Mouse (Mus musculus) forebrain, embryonic 15.5 days (tissue): ENCODE results near the gene Sept9. TPM values are rescaled to one million over a fixed set of nuclear protein-coding genes. Genes with fewer than 3 reads are reported as not detected.

ENCODE experiments used
- ATAC-seq: fragments of 200-750 bp; cut with Nextera tagmentation; replicated peaks from 2 replicates; pipeline ENCODE4 v1.8.0; 2017; ENCODE audit warnings: mild to moderate bottlenecking, moderate TSS enrichment, moderate library complexity
- H3K27ac ChIP-seq: fragments of 300-500 bp; sonication (generic); replicated peaks from 2 replicates; pipeline ENCODE4 v1.5.1; 2015; ENCODE audit warnings: mild to moderate bottlenecking, inconsistent platforms
- H3K27me3 ChIP-seq: fragments of 300-500 bp; sonication (generic); 2 replicates; pipeline ENCODE4 v1.6.1; 2015; ENCODE audit warnings: inconsistent platforms
- H3K36me3 ChIP-seq: fragments of 300-500 bp; sonication (generic); 2 replicates; pipeline ENCODE4 v1.6.1; 2015; ENCODE audit warnings: mild to moderate bottlenecking, inconsistent platforms
- H3K4me1 ChIP-seq: fragments of 300-500 bp; sonication (generic); 2 replicates; pipeline ENCODE4 v1.6.1; 2015; ENCODE audit warnings: inconsistent platforms
- H3K4me2 ChIP-seq: fragments of 300-500 bp; sonication (generic); replicated peaks from 2 replicates; pipeline ENCODE4 v1.6.1; 2015; ENCODE audit warnings: mild to moderate bottlenecking, inconsistent platforms
- H3K4me3 ChIP-seq: fragments of 300-500 bp; sonication (generic); 2 replicates; pipeline ENCODE4 v1.5.1; 2015; ENCODE audit warnings: mild to moderate bottlenecking, inconsistent platforms
- H3K9ac ChIP-seq: fragments of 300-500 bp; sonication (generic); replicated peaks from 2 replicates; pipeline ENCODE4 v1.6.1; 2015; ENCODE audit warnings: mild to moderate bottlenecking, inconsistent platforms
- H3K9me3 ChIP-seq: fragments of 300-500 bp; sonication (generic); 2 replicates; pipeline ENCODE4 v1.6.1; 2016; ENCODE audit warnings: inconsistent platforms
- WGBS: fragments of 180-500 bp; shearing (Covaris S2); methylation state at CpG from one replicate; pipeline ENCODE4 v1.1.7; 2015; ENCODE audit warnings: mixed read lengths; 5-methylcytosine and 5-hydroxymethylcytosine counted together
- polyA plus RNA-seq: library from polyadenylated mRNA; unstranded; fragments of >200 nt; fragmentation: Nextera tagmentation; extraction: Ambion mirVana; gene quantifications from 2 replicates; pipeline ENCODE4 v1.2.1, GENCODE M21; 2015

Gene Sept9
- polyA plus RNA-seq, 1 experiment from 2014 or later = 126 TPM

- H3K4me1 ChIP-seq = peaks cover 2% of the 10 kb centered on the region; the same call in 1 of the 2 replicates
- no peak overlapping the region for H3K27ac ChIP-seq
- H3K4me2 ChIP-seq = no peak overlapping the region
- H3K27me3 ChIP-seq = no peaks in the 10 kb centered on the region
- no peak overlapping the region for H3K4me3 ChIP-seq
- H3K9ac ChIP-seq = no peak overlapping the region
- ATAC-seq = no peak
- 90% methylated on average over 10 of the region's 10 CpGs for WGBS
- no peaks in the 10 kb centered on the region for H3K36me3 ChIP-seq
- H3K9me3 ChIP-seq = no peaks in the 10 kb centered on the region
Measured at GRCm38 (mm10) chr11:117242339-117243084, 43.1 kb downstream of the Sept9 start.

- Histone ChIP-seq H3K9me3 (no peaks in the 10 kb centered on the region), H3K4me1 (peaks cover 7% of the 10 kb centered on the region), H3K9ac (no peak overlapping the region), H3K36me3 (no peaks in the 10 kb centered on the region), H3K27me3 (no peaks in the 10 kb centered on the region), H3K27ac (no peak overlapping the region), H3K4me3 (no peak overlapping the region), H3K4me2 (no peak overlapping the region)
- no peak for ATAC-seq
- WGBS = 85% methylated on average over 12 of the region's 12 CpGs
Measured at GRCm38 (mm10) chr11:117243536-117244290, 44.3 kb downstream of the Sept9 start.

- ATAC-seq = no peak
- H3K4me2 ChIP-seq = no peak overlapping the region
- 61% methylated on average over 8 of the region's 8 CpGs for WGBS
- peaks cover 18% of the 10 kb centered on the region for H3K4me1 ChIP-seq
- no peak overlapping the region for H3K4me3 ChIP-seq
- no peaks in the 10 kb centered on the region for H3K36me3 ChIP-seq
- no peak overlapping the region for H3K9ac ChIP-seq
- H3K9me3 ChIP-seq = no peaks in the 10 kb centered on the region
- H3K27me3 ChIP-seq = no peaks in the 10 kb centered on the region
- H3K27ac ChIP-seq = no peak overlapping the region
Measured at GRCm38 (mm10) chr11:117245041-117245725, 45.7 kb downstream of the Sept9 start.

GRCm38 (mm10) chr11:117245846-117246245 lies 46.4 kb downstream of the Sept9 start:
- Histone ChIP-seq H3K27me3 (no peaks in the 10 kb centered on the region), H3K36me3 (no peaks in the 10 kb centered on the region), H3K9me3 (no peaks in the 10 kb centered on the region), H3K4me3 (no peak overlapping the region), H3K4me2 (no peak overlapping the region), H3K9ac (no peak overlapping the region), H3K27ac (no peak overlapping the region), H3K4me1 (peaks cover 18% of the 10 kb centered on the region)
- no peak for ATAC-seq
- WGBS = 82% methylated on average over 3 of the region's 3 CpGs

GRCm38 (mm10) chr11:117246286-117246685 lies 46.8 kb downstream of the Sept9 start:
- 80% methylated on average over 8 of the region's 8 CpGs for WGBS

GRCm38 (mm10) chr11:117246981-117247431 lies 47.5 kb downstream of the Sept9 start:
- H3K9me3 ChIP-seq = no peaks in the 10 kb centered on the region
- no peak overlapping the region for H3K4me3 ChIP-seq
- no peak overlapping the region for H3K9ac ChIP-seq
- ATAC-seq = no peak
- WGBS = 78% methylated on average over 9 of the region's 9 CpGs
- peaks cover 18% of the 10 kb centered on the region for H3K4me1 ChIP-seq
- no peaks in the 10 kb centered on the region for H3K36me3 ChIP-seq
- H3K4me2 ChIP-seq = no peak overlapping the region
- no peak overlapping the region for H3K27ac ChIP-seq
- no peaks in the 10 kb centered on the region for H3K27me3 ChIP-seq

More at GRCm38 (mm10) chr11:117246286-117246685, 46.8 kb downstream of the Sept9 start:
- no peak overlapping the region for H3K27ac ChIP-seq
- no peaks in the 10 kb centered on the region for H3K36me3 ChIP-seq
- no peak for ATAC-seq
- H3K4me3 ChIP-seq = no peak overlapping the region
- peaks cover 18% of the 10 kb centered on the region for H3K4me1 ChIP-seq
- H3K9ac ChIP-seq = no peak overlapping the region
- H3K4me2 ChIP-seq = no peak overlapping the region
- H3K9me3 ChIP-seq = no peaks in the 10 kb centered on the region
- H3K27me3 ChIP-seq = no peaks in the 10 kb centered on the region

- H3K9ac ChIP-seq = no peak overlapping the region
- no peaks in the 10 kb centered on the region for H3K27me3 ChIP-seq
- no peaks in the 10 kb centered on the region for H3K9me3 ChIP-seq
- no peaks in the 10 kb centered on the region for H3K36me3 ChIP-seq
- peaks cover 18% of the 10 kb centered on the region for H3K4me1 ChIP-seq
- no peak for ATAC-seq
- H3K4me2 ChIP-seq = no peak overlapping the region
- H3K27ac ChIP-seq = no peak overlapping the region
- WGBS = 85% methylated on average over 5 of the region's 5 CpGs
- no peak overlapping the region for H3K4me3 ChIP-seq
Measured at GRCm38 (mm10) chr11:117247541-117247940, 48.1 kb downstream of the Sept9 start.

- H3K4me3 ChIP-seq = no peak overlapping the region
- no peak overlapping the region for H3K4me2 ChIP-seq
- ATAC-seq = peak; percentile 78
- H3K27ac ChIP-seq = peak overlapping the region; percentile 77
- H3K9ac ChIP-seq = peak overlapping the region; percentile 1; the same call in 1 of the 2 replicates
- 38% methylated on average over 11 of the region's 11 CpGs for WGBS
- no peaks in the 10 kb centered on the region for H3K36me3 ChIP-seq
- no peaks in the 10 kb centered on the region for H3K27me3 ChIP-seq
- H3K9me3 ChIP-seq = no peaks in the 10 kb centered on the region
- peaks cover 19% of the 10 kb centered on the region for H3K4me1 ChIP-seq
Measured at GRCm38 (mm10) chr11:117248734-117249248, 49.3 kb downstream of the Sept9 start.

GRCm38 (mm10) chr11:117249282-117249984 lies 50.0 kb downstream of the Sept9 start:
- H3K4me1 ChIP-seq = peaks cover 24% of the 10 kb centered on the region
- H3K4me3 ChIP-seq = no peak overlapping the region
- no peaks in the 10 kb centered on the region for H3K9me3 ChIP-seq
- H3K27ac ChIP-seq = peak overlapping the region; percentile 77
- H3K27me3 ChIP-seq = no peaks in the 10 kb centered on the region
- ATAC-seq = no peak
- H3K36me3 ChIP-seq = no peaks in the 10 kb centered on the region
- WGBS = 72% methylated on average over 18 of the region's 18 CpGs
- H3K4me2 ChIP-seq = no peak overlapping the region
- no peak overlapping the region for H3K9ac ChIP-seq

- WGBS = 93% methylated on average over 22 of the region's 22 CpGs
- H3K36me3 ChIP-seq = no peaks in the 10 kb centered on the region
- H3K27me3 ChIP-seq = no peaks in the 10 kb centered on the region
- peaks cover 24% of the 10 kb centered on the region for H3K4me1 ChIP-seq
- no peak overlapping the region for H3K9ac ChIP-seq
- H3K27ac ChIP-seq = no peak overlapping the region
- no peak overlapping the region for H3K4me3 ChIP-seq
- H3K4me2 ChIP-seq = no peak overlapping the region
- no peak for ATAC-seq
- H3K9me3 ChIP-seq = no peaks in the 10 kb centered on the region
Measured at GRCm38 (mm10) chr11:117249985-117250928, 50.8 kb downstream of the Sept9 start.

- H3K9ac ChIP-seq = no peak overlapping the region
- H3K4me2 ChIP-seq = no peak overlapping the region
- no peak overlapping the region for H3K27ac ChIP-seq
- no peaks in the 10 kb centered on the region for H3K9me3 ChIP-seq
- ATAC-seq = no peak
- no peaks in the 10 kb centered on the region for H3K27me3 ChIP-seq
- no peaks in the 10 kb centered on the region for H3K36me3 ChIP-seq
- 92% methylated on average over 4 of the region's 4 CpGs for WGBS
- H3K4me1 ChIP-seq = peaks cover 24% of the 10 kb centered on the region
- H3K4me3 ChIP-seq = no peak overlapping the region
Measured at GRCm38 (mm10) chr11:117251755-117252154, 52.3 kb downstream of the Sept9 start.
